Mouse (Mus musculus) heart, embryonic 16.5 days (tissue): ENCODE results near the gene Pxmp4. TPM values are rescaled to one million over a fixed set of nuclear protein-coding genes. Genes with fewer than 3 reads are reported as not detected.

Experiments
- ATAC-seq: fragments of 200-750 bp; cut with Nextera tagmentation; replicated peaks from 2 replicates; pipeline ENCODE4 v1.8.0; 2017; ENCODE audit warnings: moderate number of reproducible peaks; ENCODE audit not compliant: insufficient read depth, low FRiP score; ENCODE audit errors: extremely low read depth
- H3K27ac ChIP-seq: fragments of 300-500 bp; sonication (generic); 2 replicates; pipeline ENCODE4 v1.5.1; 2014; ENCODE audit warnings: mild to moderate bottlenecking, low read length, control low read depth, moderate library complexity
- H3K27me3 ChIP-seq: fragments of 300-500 bp; sonication (generic); 2 replicates; pipeline ENCODE4 v1.6.1; 2014; ENCODE audit warnings: low read length, mixed read lengths; ENCODE audit not compliant: control insufficient read depth, insufficient read depth
- H3K36me3 ChIP-seq: fragments of 300-500 bp; sonication (generic); 2 replicates; pipeline ENCODE4 v1.6.1; 2014; ENCODE audit not compliant: control insufficient read depth, insufficient read depth
- H3K4me1 ChIP-seq: fragments of 300-500 bp; sonication (generic); 2 replicates; pipeline ENCODE4 v1.6.1; 2014; ENCODE audit warnings: low read length, mixed read lengths; ENCODE audit not compliant: control insufficient read depth, insufficient read depth
- H3K4me2 ChIP-seq: fragments of 300-500 bp; sonication (generic); 2 replicates; pipeline ENCODE4 v1.6.1; 2014; ENCODE audit warnings: low read depth, mild to moderate bottlenecking, control low read depth, low read length
- H3K4me3 ChIP-seq: fragments of 300-500 bp; sonication (generic); 2 replicates; pipeline ENCODE4 v1.5.1; 2014; ENCODE audit warnings: mild to moderate bottlenecking, control low read depth, low read length
- H3K9ac ChIP-seq: fragments of 300-500 bp; sonication (generic); 2 replicates; pipeline ENCODE4 v1.6.1; 2014; ENCODE audit warnings: low read length, control low read depth
- H3K9me3 ChIP-seq: fragments of 300-500 bp; sonication (generic); replicated peaks from 2 replicates; pipeline ENCODE4 v1.6.1; 2016; ENCODE audit warnings: low read length; ENCODE audit not compliant: control insufficient read depth
- WGBS: fragments of 180-500 bp; shearing (Covaris S2); extraction: QIAGEN DNeasy Blood & Tissue Kit; methylation state at CpG from one replicate; pipeline ENCODE4 v1.1.7; 2014; 5-methylcytosine and 5-hydroxymethylcytosine counted together
- polyA plus RNA-seq: library from polyadenylated mRNA; unstranded; fragments of >200 nt; fragmentation: Nextera tagmentation; extraction: Ambion mirVana; gene quantifications from 2 replicates; pipeline ENCODE4 v1.2.1, GENCODE M21; 2015

The Pxmp4 gene
- polyA plus RNA-seq, 1 experiment from 2014 or later, result 28.2 TPM

DNA sequence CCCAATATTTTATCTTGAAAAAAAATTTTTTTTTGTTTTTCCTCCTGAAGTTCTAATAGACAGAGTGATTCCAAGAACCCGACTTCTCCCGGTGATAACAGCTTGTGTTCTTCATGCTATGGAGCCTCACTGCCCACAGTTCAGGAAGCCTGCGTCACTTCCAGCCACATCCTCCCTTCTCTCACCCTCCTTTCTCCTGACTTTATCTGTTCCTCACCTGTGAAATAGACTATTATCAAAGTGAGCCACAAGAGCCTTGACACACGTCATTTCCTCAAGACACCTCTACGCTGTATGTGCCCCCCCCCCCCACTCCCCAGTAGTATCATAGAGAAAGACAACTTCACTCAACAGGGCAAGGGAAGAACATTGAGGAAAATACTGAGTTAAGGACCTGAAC is 12.2 kb upstream of the Pxmp4 start:
- H3K27me3 ChIP-seq, result no peaks in the 10 kb centered on the region
- no peak overlapping the region for H3K4me3 ChIP-seq
- H3K9ac ChIP-seq, result no peak overlapping the region
- WGBS, result 64% methylated on average over 5 of the region's 5 CpGs
- peak overlapping the region; percentile 51 for H3K27ac ChIP-seq
- ATAC-seq, result no peak
- H3K9me3 ChIP-seq, result no peaks in the 10 kb centered on the region
- H3K4me1 ChIP-seq, result peaks cover 20% of the 10 kb centered on the region
- H3K4me2 ChIP-seq, result 0 out of 2 replicates have a peak overlapping the region, but pooled peaks have one; percentile 28
- H3K36me3 ChIP-seq, result peaks cover 6% of the 10 kb centered on the region; the same call in 1 of the 2 replicates

GRCm38 (mm10) chr2:154614841-154615576 is 11.5 kb upstream of the Pxmp4 start:
- 63% methylated on average over 19 of the region's 19 CpGs for WGBS
- Histone ChIP-seq H3K4me3 (peak overlapping the region; percentile 11; the same call in 1 of the 2 replicates), H3K27me3 (no peaks in the 10 kb centered on the region), H3K9me3 (no peaks in the 10 kb centered on the region), H3K4me1 (peaks cover 20% of the 10 kb centered on the region), H3K4me2 (peak overlapping the region; percentile 28), H3K27ac (peak overlapping the region; percentile 51), H3K36me3 (peaks cover 6% of the 10 kb centered on the region; the same call in 1 of the 2 replicates), H3K9ac (no peak overlapping the region)
- no peak for ATAC-seq

GRCm38 (mm10) chr2:154613118-154614115 is 9.9 kb upstream of the Pxmp4 start, which contains the start of the genes Zfp341 and 4930519P11Rik:
Gene Zfp341 (plus strand): TSS chr2:154613297.
Gene 4930519P11Rik (minus strand): TSS chr2:154613437.
- Histone ChIP-seq H3K36me3 (0 out of 2 replicates have a peak, but pooled peaks cover 2% of the 10 kb centered on the region), H3K9ac (peak within 1 kb of the TSS; percentile 90), H3K9me3 (no peaks in the 10 kb centered on the region), H3K4me3 (peak within 1 kb of the TSS; percentile 73), H3K27ac (peak within 1 kb of the TSS; percentile 97), H3K4me2 (peak within 1 kb of the TSS; percentile 71), H3K4me1 (peaks cover 20% of the 10 kb centered on the region), H3K27me3 (no peaks in the 10 kb centered on the region)
- WGBS, result under 1% methylated on average over 93 of the region's 98 CpGs
- peak; percentile 90 for ATAC-seq

- H3K36me3 ChIP-seq, result no peaks in the 10 kb centered on the region
- H3K9me3 ChIP-seq, result no peaks in the 10 kb centered on the region
- ATAC-seq, result no peak
- H3K4me2 ChIP-seq, result no peak overlapping the region
- 50% methylated on average over 10 of the region's 10 CpGs for WGBS
- H3K9ac ChIP-seq, result no peak overlapping the region
- peaks cover 11% of the 10 kb centered on the region for H3K4me1 ChIP-seq
- H3K27ac ChIP-seq, result no peak overlapping the region
- no peaks in the 10 kb centered on the region for H3K27me3 ChIP-seq
- H3K4me3 ChIP-seq, result no peak overlapping the region
Measured at GRCm38 (mm10) chr2:154609050-154609767, 5.7 kb upstream of the Pxmp4 start.

- no peak overlapping the region for H3K4me2 ChIP-seq
- H3K4me1 ChIP-seq, result peaks cover 10% of the 10 kb centered on the region
- no peaks in the 10 kb centered on the region for H3K27me3 ChIP-seq
- H3K9ac ChIP-seq, result no peak overlapping the region
- H3K4me3 ChIP-seq, result no peak overlapping the region
- H3K9me3 ChIP-seq, result no peaks in the 10 kb centered on the region
- no peaks in the 10 kb centered on the region for H3K36me3 ChIP-seq
- H3K27ac ChIP-seq, result no peak overlapping the region
- WGBS, result 77% methylated on average over 1 of the region's 1 CpGs
- no peak for ATAC-seq
Measured at GRCm38 (mm10) chr2:154606965-154607364, 3.5 kb upstream of the Pxmp4 start.

DNA sequence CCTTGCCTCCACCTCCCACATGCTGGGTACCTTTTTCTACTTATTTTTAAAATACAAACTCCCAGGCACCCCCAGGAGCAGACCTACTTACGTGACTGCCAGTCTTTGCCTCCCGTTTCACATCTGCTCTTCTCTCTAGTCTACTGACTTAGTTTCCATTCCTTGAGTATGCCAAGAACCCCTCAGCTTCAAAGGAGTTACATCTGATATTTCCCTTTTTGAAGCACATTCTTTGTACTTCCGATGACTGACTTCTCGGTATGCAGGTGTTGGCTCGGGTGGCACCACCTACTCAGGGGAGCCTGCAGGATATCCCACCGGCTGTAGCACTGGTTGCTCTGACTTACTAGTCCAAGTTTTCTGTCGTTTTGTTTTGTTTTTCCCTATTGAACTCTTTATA is 648 bp upstream of the Pxmp4 start:
- Histone ChIP-seq H3K27me3 (no peaks in the 10 kb centered on the region), H3K36me3 (no peaks in the 10 kb centered on the region), H3K4me2 (peak overlapping the region; percentile 77), H3K9me3 (no peaks in the 10 kb centered on the region), H3K4me3 (peak overlapping the region; percentile 84), H3K9ac (peak overlapping the region; percentile 53), H3K4me1 (peaks cover 10% of the 10 kb centered on the region), H3K27ac (peak overlapping the region; percentile 71)
- no peak for ATAC-seq
- WGBS, result 24% methylated on average over 7 of the region's 7 CpGs

- peaks cover 10% of the 10 kb centered on the region for H3K4me1 ChIP-seq
- H3K27ac ChIP-seq, result peak overlapping the region; percentile 76
- H3K9ac ChIP-seq, result peak overlapping the region; percentile 95
- no peaks in the 10 kb centered on the region for H3K27me3 ChIP-seq
- no peak for ATAC-seq
- no peaks in the 10 kb centered on the region for H3K9me3 ChIP-seq
- WGBS, result 11% methylated on average over 22 of the region's 22 CpGs
- H3K4me2 ChIP-seq, result peak overlapping the region; percentile 77
- H3K4me3 ChIP-seq, result peak overlapping the region; percentile 84
- H3K36me3 ChIP-seq, result no peaks in the 10 kb centered on the region
Measured at GRCm38 (mm10) chr2:154603007-154603637, 386 bp downstream of the Pxmp4 start.

DNA sequence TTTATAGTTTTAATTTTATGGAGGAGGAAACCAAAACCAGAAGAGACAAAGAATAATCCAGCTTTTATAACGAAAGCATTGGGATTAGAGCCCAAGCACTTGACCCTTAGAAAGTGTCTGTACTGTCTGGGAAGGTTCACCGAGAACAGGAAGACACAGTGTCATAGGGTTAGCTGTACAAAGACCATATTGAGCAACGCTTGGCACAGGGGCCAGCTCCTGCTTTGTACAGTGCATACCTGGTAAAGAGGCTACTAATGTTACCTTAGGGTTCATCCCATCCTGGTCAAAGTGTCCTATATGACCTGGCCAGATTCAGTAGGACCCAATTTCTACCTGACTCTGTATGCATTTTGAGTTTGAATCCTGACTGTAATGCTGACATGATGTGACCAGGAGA is 2.2 kb downstream of the Pxmp4 start:
- H3K4me2 ChIP-seq, result no peak overlapping the region
- no peak overlapping the region for H3K9ac ChIP-seq
- H3K9me3 ChIP-seq, result no peaks in the 10 kb centered on the region
- H3K36me3 ChIP-seq, result no peaks in the 10 kb centered on the region
- no peak overlapping the region for H3K27ac ChIP-seq
- H3K4me3 ChIP-seq, result no peak overlapping the region
- no peaks in the 10 kb centered on the region for H3K27me3 ChIP-seq
- peaks cover 10% of the 10 kb centered on the region for H3K4me1 ChIP-seq
- no peak for ATAC-seq
- 70% methylated on average over 3 of the region's 3 CpGs for WGBS
